Mouse (Mus musculus) MEL (cell line): ENCODE results near the gene Sh2b3. TPM values are rescaled to one million over a fixed set of nuclear protein-coding genes. Genes with fewer than 3 reads are reported as not detected.

Source experiments
- DNase-seq: peaks from one replicate; pipeline ENCODE4 v3.0.0; 2011; ENCODE audit warnings: low read depth, low spot score
- H3K27ac ChIP-seq: 2 replicates; pipeline ENCODE4 v1.5.1; 2012; ENCODE audit warnings: low read depth, mild to moderate bottlenecking, control low read depth, low read length, moderate library complexity; ENCODE audit not compliant: control insufficient read depth
- H3K27me3 ChIP-seq, 2 experiments: fragments of 150-350 bp in 1 of 2; sonication (generic) in 1 of 2; 2 replicates each; pipeline ENCODE4 v1.6.1; 2012; ENCODE audit warnings: low read length in 2 of 2, mild to moderate bottlenecking in 2 of 2, improper control_type of control experiment in 1 of 2, moderate library complexity in 1 of 2; ENCODE audit not compliant: insufficient read depth in 2 of 2, control insufficient read depth in 1 of 2
- H3K36me3 ChIP-seq, 2 experiments: 2 replicates each; pipeline ENCODE4 v1.6.1; 2012 to 2014; ENCODE audit warnings: low read length in 2 of 2, improper control_type of control experiment in 1 of 2, inconsistent platforms in 1 of 2, mild to moderate bottlenecking in 1 of 2; ENCODE audit not compliant: insufficient read depth in 2 of 2, control insufficient read depth in 1 of 2
- H3K4me1 ChIP-seq, 2 experiments: fragments of 150-350 bp in 1 of 2; sonication (generic) in 1 of 2; 2 replicates each; pipeline ENCODE4 v1.6.1; 2012; ENCODE audit warnings: low read length in 2 of 2, improper control_type of control experiment in 1 of 2, mild to moderate bottlenecking in 1 of 2; ENCODE audit not compliant: insufficient read depth in 2 of 2, control insufficient read depth in 1 of 2
- H3K4me3 ChIP-seq, 2 experiments: fragments of 150-350 bp in 1 of 2; sonication (generic) in 1 of 2; 2 replicates each; pipeline ENCODE4 v1.5.1; 2012; ENCODE audit warnings: low read depth in 2 of 2, low read length in 2 of 2, mild to moderate bottlenecking in 2 of 2, moderate library complexity in 2 of 2, control low read depth in 1 of 2, improper control_type of control experiment in 1 of 2; ENCODE audit not compliant: control insufficient read depth in 1 of 2, insufficient read depth in 1 of 2
- H3K79me2 ChIP-seq: 2 replicates; pipeline ENCODE4 v1.6.1; 2012; ENCODE audit warnings: mild to moderate bottlenecking, low read length, moderate library complexity; ENCODE audit not compliant: control insufficient read depth, poor library complexity, insufficient read depth
- H3K9ac ChIP-seq: 2 replicates; pipeline ENCODE4 v1.6.1; 2012; ENCODE audit warnings: low read depth, mild to moderate bottlenecking, control low read depth, low read length, moderate library complexity; ENCODE audit not compliant: control insufficient read depth, poor library complexity, severe bottlenecking
- H3K9me3 ChIP-seq: fragments of 150-350 bp; sonication (generic); replicated peaks from 2 replicates; pipeline ENCODE4 v1.6.1; 2012; ENCODE audit warnings: mild to moderate bottlenecking, low read length, improper control_type of control experiment, moderate library complexity; ENCODE audit not compliant: insufficient read depth
- BHLHE40 ChIP-seq: IDR thresholded peaks from 2 replicates; pipeline ENCODE4 v1.6.1; 2012; ENCODE audit warnings: low read depth, mild to moderate bottlenecking, inconsistent platforms, low read length, improper control_type of control experiment, borderline replicate concordance
- CHD1 ChIP-seq: IDR thresholded peaks from 2 replicates; pipeline ENCODE4 v1.6.1; 2012; ENCODE audit warnings: low read depth, mild to moderate bottlenecking, inconsistent platforms, low read length, improper control_type of control experiment
- E2F4 ChIP-seq: IDR thresholded peaks from 2 replicates; pipeline ENCODE4 v1.6.1; 2011; ENCODE audit warnings: low read depth, low read length, improper control_type of control experiment, borderline replicate concordance
- GABPA ChIP-seq: IDR thresholded peaks from 2 replicates; pipeline ENCODE4 v1.6.1; 2012; ENCODE audit warnings: low read depth, mild to moderate bottlenecking, inconsistent platforms, low read length, improper control_type of control experiment, moderate library complexity
- GATA1 ChIP-seq: IDR thresholded peaks from 2 replicates; pipeline ENCODE4 v1.6.1; 2011; ENCODE audit warnings: low read depth, low read length, improper control_type of control experiment
- HCFC1 ChIP-seq: IDR thresholded peaks from 2 replicates; pipeline ENCODE4 v1.6.1; 2012; ENCODE audit warnings: low read depth, mild to moderate bottlenecking, inconsistent platforms, low read length, improper control_type of control experiment, moderate library complexity
- JUND ChIP-seq: IDR thresholded peaks from 2 replicates; pipeline ENCODE4 v1.6.1; 2011; ENCODE audit warnings: low read depth, mild to moderate bottlenecking, improper control_type of control experiment, low read length
- KAT2A ChIP-seq: conservative IDR thresholded peaks from 2 replicates; pipeline ENCODE4 v1.6.1; 2012; ENCODE audit warnings: low read depth, low read length, improper control_type of control experiment, inconsistent platforms
- MAFK ChIP-seq: IDR thresholded peaks from 2 replicates; pipeline ENCODE4 v1.6.1; 2011; ENCODE audit warnings: low read depth, mild to moderate bottlenecking, low read length, improper control_type of control experiment, borderline replicate concordance
- MAX ChIP-seq: IDR thresholded peaks from 2 replicates; pipeline ENCODE4 v1.6.1; 2011; ENCODE audit warnings: low read length, improper control_type of control experiment
- MEF2A ChIP-seq: IDR thresholded peaks from 2 replicates; pipeline ENCODE4 v1.6.1; 2014; ENCODE audit warnings: low read depth, mild to moderate bottlenecking, inconsistent platforms, low read length, improper control_type of control experiment; ENCODE audit not compliant: poor library complexity, insufficient replicate concordance, severe bottlenecking; ENCODE audit errors: extremely low read depth
- MYB ChIP-seq: IDR thresholded peaks from 2 replicates; pipeline ENCODE4 v1.6.1; 2011; ENCODE audit warnings: mild to moderate bottlenecking, low read depth, low read length, improper control_type of control experiment
- MYC ChIP-seq: IDR thresholded peaks from 2 replicates; pipeline ENCODE4 v1.6.1; 2011; ENCODE audit warnings: low read depth, mild to moderate bottlenecking, low read length, improper control_type of control experiment, moderate library complexity
- NELFE ChIP-seq: IDR thresholded peaks from 2 replicates; pipeline ENCODE4 v1.6.1; 2011; ENCODE audit warnings: low read depth, low read length, improper control_type of control experiment
- NRF1 ChIP-seq: IDR thresholded peaks from 2 replicates; pipeline ENCODE4 v1.6.1; 2014; ENCODE audit warnings: low read depth, mild to moderate bottlenecking, inconsistent platforms, low read length, improper control_type of control experiment, moderate library complexity; ENCODE audit not compliant: poor library complexity, insufficient read depth, severe bottlenecking
- POLR2AphosphoS5 ChIP-seq: IDR thresholded peaks from 2 replicates; pipeline ENCODE4 v1.6.1; 2012; ENCODE audit warnings: low read depth, borderline replicate concordance, mild to moderate bottlenecking, inconsistent platforms, low read length, moderate library complexity, mixed read lengths
- RAD21 ChIP-seq: IDR thresholded peaks from 2 replicates; pipeline ENCODE4 v1.6.1; 2011; ENCODE audit warnings: mild to moderate bottlenecking, low read depth, low read length, improper control_type of control experiment
- RCOR1 ChIP-seq: IDR thresholded peaks from 2 replicates; pipeline ENCODE4 v1.6.1; 2012; ENCODE audit warnings: low read depth, mild to moderate bottlenecking, inconsistent platforms, low read length, improper control_type of control experiment
- TAL1 ChIP-seq: IDR thresholded peaks from 2 replicates; pipeline ENCODE4 v1.6.1; 2012; ENCODE audit warnings: mild to moderate bottlenecking, inconsistent platforms, low read length, moderate library complexity, mixed read lengths
- TBP ChIP-seq: IDR thresholded peaks from 2 replicates; pipeline ENCODE4 v1.8.0; 2011; ENCODE audit warnings: low read depth, low read length, improper control_type of control experiment
- TCF12 ChIP-seq: IDR thresholded peaks from 2 replicates; pipeline ENCODE4 v1.6.1; 2014; ENCODE audit warnings: low read depth, mild to moderate bottlenecking, inconsistent platforms, low read length, improper control_type of control experiment, moderate library complexity
- UBTF ChIP-seq: IDR thresholded peaks from 2 replicates; pipeline ENCODE4 v1.6.1; 2012; ENCODE audit warnings: low read depth, mild to moderate bottlenecking, inconsistent platforms, low read length, improper control_type of control experiment, moderate library complexity, borderline replicate concordance; ENCODE audit not compliant: insufficient read depth
- USF1 ChIP-seq: IDR thresholded peaks from 2 replicates; pipeline ENCODE4 v1.6.1; 2014; ENCODE audit warnings: low read depth, mild to moderate bottlenecking, inconsistent platforms, low read length, improper control_type of control experiment, moderate library complexity
- USF2 ChIP-seq, 2 experiments: IDR thresholded peaks; 2 replicates each; pipeline ENCODE4 v1.6.1; 2011 to 2012; ENCODE audit warnings: improper control_type of control experiment in 2 of 2, low read length in 2 of 2, borderline replicate concordance in 1 of 2, inconsistent platforms in 1 of 2, low read depth in 1 of 2, mild to moderate bottlenecking in 1 of 2; ENCODE audit not compliant: insufficient read depth in 1 of 2
- ZC3H11A ChIP-seq: IDR thresholded peaks from 2 replicates; pipeline ENCODE4 v1.6.1; 2012; ENCODE audit warnings: low read depth, mild to moderate bottlenecking, inconsistent platforms, low read length, improper control_type of control experiment
- ZKSCAN1 ChIP-seq: IDR thresholded peaks from 2 replicates; pipeline ENCODE4 v1.6.1; 2012; ENCODE audit warnings: low read depth, mild to moderate bottlenecking, inconsistent platforms, low read length, improper control_type of control experiment, moderate library complexity
- ZNF384 ChIP-seq: IDR thresholded peaks from 2 replicates; pipeline ENCODE4 v1.6.1; 2012; ENCODE audit warnings: low read depth, mild to moderate bottlenecking, inconsistent platforms, low read length, improper control_type of control experiment
- polyA plus RNA-seq, 2 experiments: library from polyadenylated mRNA; stranded (reverse) in 1 of 2; unstranded in 1 of 2; fragments of >175 nt in 1 of 2; fragments of >200 nt in 1 of 2; gene quantifications; 2 replicates each; pipeline versions ENCODE4 v1.2.1 to v1.2.4; 2012; ENCODE audit warnings: low replicate concordance in 2 of 2, low read depth in 1 of 2; ENCODE audit not compliant: insufficient read length in 2 of 2, insufficient read depth in 1 of 2, missing spikeins in 1 of 2
- total RNA-seq: library from RNA; depleted of rRNA; stranded (reverse); fragments of 300-350 nt; gene quantifications from 2 replicates; pipeline ENCODE4 v1.2.3, GENCODE M21; 2012

The Sh2b3 gene
- total and polyA plus RNA-seq, 3 experiments, result 14.0 to 43.2 TPM; not detected in 1

- no peak overlapping the region for H3K4me3 ChIP-seq
- TF ChIP-seq USF1 (no peak), JUND (no peak), TAL1 (no peak), GATA1 (no peak), E2F4 (no peak), ZKSCAN1 (no peak), MAX (no peak), MAFK (no peak), TCF12 (no peak), HCFC1 (no peak), NELFE (no peak), UBTF (no peak), BHLHE40 (no peak), ZC3H11A (no peak), POLR2AphosphoS5 (no peak), CHD1 (no peak), MYC (no peak), USF2 (IDR thresholded peaks at IDR 0.05; ENCODE audit: borderline replicate concordance in 1 of 2, insufficient read depth in 1 of 2, low read depth in 1 of 2, low read length in 2 of 2) (no peak), ZNF384 (no peak)
- TF ChIP-seq, all 39 proteins: peak for 0
- Histone ChIP-seq H3K36me3 (peaks cover 0 to 5% of the 10 kb centered on the region in 2 experiments; a peak in 1 of 4 replicates), H3K9ac (no peak overlapping the region), H3K27me3 (no peaks in the 10 kb centered on the region), H3K4me1 (no peaks in the 10 kb centered on the region), H3K27ac (no peak overlapping the region), H3K79me2 (no peaks in the 10 kb centered on the region), H3K9me3 (no peaks in the 10 kb centered on the region)
- DNase-seq, result no peak
Observed at GRCm38 (mm10) chr5:121811485-121811931, 25.9 kb downstream of the Sh2b3 start.

- no peaks in the 10 kb centered on the region for H3K79me2 ChIP-seq
- H3K9ac ChIP-seq, result no peak overlapping the region
- H3K4me1 ChIP-seq, result no peaks in the 10 kb centered on the region
- no peak overlapping the region for H3K27ac ChIP-seq
- no peak overlapping the region for H3K4me3 ChIP-seq
- TF ChIP-seq TCF12, result no peak
- no peak for TF ChIP-seq RAD21
- no peak for TF ChIP-seq USF2 (IDR thresholded peaks at IDR 0.05; ENCODE audit: borderline replicate concordance in 1 of 2, insufficient read depth in 1 of 2, low read depth in 1 of 2, low read length in 2 of 2)
- TF ChIP-seq RCOR1, result no peak
- no peak for TF ChIP-seq MEF2A
- no peak for TF ChIP-seq MAFK
- TF ChIP-seq MAX, result no peak
- no peak for TF ChIP-seq GATA1
- no peak for TF ChIP-seq ZKSCAN1
- TF ChIP-seq KAT2A, result no peak
- TF ChIP-seq GABPA, result no peak
- TF ChIP-seq POLR2AphosphoS5, result no peak
- no peak for TF ChIP-seq HCFC1
- TF ChIP-seq JUND, result no peak
- TF ChIP-seq NRF1, result no peak
- TF ChIP-seq MYB, result no peak
- TF ChIP-seq ZNF384, result no peak
- TF ChIP-seq TBP, result no peak
- TF ChIP-seq, all 39 proteins: peak for 0
- Histone ChIP-seq H3K27me3 (no peaks in the 10 kb centered on the region), H3K36me3 (peaks cover 0 to 10% of the 10 kb centered on the region in 2 experiments; a peak in 2 of 4 replicates), H3K9me3 (no peaks in the 10 kb centered on the region)
- DNase-seq, result no peak
Observed at GRCm38 (mm10) chr5:121810331-121811151, 26.9 kb downstream of the Sh2b3 start.
